Mouse (Mus musculus): Measurements from ENCODE around the gene Psmb5.

DNA sequence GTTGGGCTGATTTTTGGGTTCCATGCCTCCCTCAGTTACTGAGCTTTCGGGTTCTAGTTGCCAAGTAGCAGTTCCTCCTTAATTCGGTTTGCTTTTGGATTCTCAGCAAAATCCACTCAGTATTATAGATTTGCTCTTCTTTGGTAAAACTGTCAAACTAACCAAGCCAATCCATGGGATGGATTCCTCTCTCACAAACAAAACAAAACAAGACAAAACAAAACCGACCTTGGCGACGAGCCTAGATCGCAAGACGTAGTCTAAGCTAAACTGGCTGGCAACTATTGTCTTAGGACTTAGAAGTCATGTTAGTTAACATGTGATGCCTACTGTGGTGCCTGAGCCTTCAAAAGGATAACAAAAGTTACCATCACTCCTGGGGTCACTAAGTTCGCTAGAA lies 14.1 kb downstream of the Psmb5 start:
- no peak for TF ChIP-seq MAX (IDR thresholded peaks at IDR 0.05)
- no peak for TF ChIP-seq MYOD1 (IDR thresholded peaks at IDR 0.05; ENCODE audit: control insufficient read depth, insufficient read length, low read depth)
- TF ChIP-seq CTCF (IDR thresholded peaks at IDR 0.05; ENCODE audit: control insufficient read depth, insufficient read depth, insufficient read length): no peak
- TF ChIP-seq MYOG (IDR thresholded peaks at IDR 0.05; ENCODE audit: control insufficient read depth, extremely low read depth, insufficient read length): no peak
